Comparison of ENCODE assay signal across 17 mouse cellular contexts in genomic region chr7:64662506-64662905, GRCm38 (mm10).
DNase-seq lines count a peak whose midpoint lies in the region.
"Had no signal": no experiment of that assay in that cellular context is flagged by ENCODE, and none has a peak within 500 bp of the region (broad histone marks: within the 10 kb centered on the region; RNA-seq: fewer than 3 reads in every experiment).

No protein-coding gene starts in this region.

- DNase-seq in frontal cortex, adult 2 months (ENCODE audit: extremely low spot score in 1 of 2, low spot score in 1 of 2) = peak; percentile 66 to 80
- DNase-seq in frontal cortex, postnatal 14 days (ENCODE audit: low spot score in 2 of 2) = no peak
- DNase-seq in left cerebral cortex, adult 11 months (ENCODE audit: low spot score) = peak; percentile 34
- DNase-seq in left cerebral cortex, postnatal 10 days (ENCODE audit: extremely low spot score in 1 of 2, low spot score in 2 of 2) = no peak
- peak; percentile 89 for DNase-seq in brain, adult 2 months (ENCODE audit: low read depth, low spot score)
- DNase-seq in left cerebral cortex, postnatal 25 days (ENCODE audit: low spot score in 2 of 2) = peak; percentile 26 to 93
- no peak for DNase-seq in B cell, adult 2 months
- DNase-seq: adrenal gland, postnatal 14 days; cerebellum, adult 11-12 months; cerebellum, adult 9-11 months; embryo, embryonic 11 days; gastrocnemius, postnatal 10 days; kidney, adult 2 months; kidney, postnatal 4 days; lung, embryonic 14.5 days; thymus, adult 2 months; thymus, postnatal 36 days had no signal

- intact Hi-C loops in left cerebral cortex, postnatal 10 days (cut with DNase I) = no loop called here
- intact Hi-C loops in left cerebral cortex, postnatal 25 days (cut with DNase I) = no loop called here

Comparison
In these comparisons a context has a peak if more than half of its experiments do, and no peak if none do; other contexts are left out.
1. DNase-seq: peak in frontal cortex, adult 2 months (2 of 2), left cerebral cortex, adult 11 months (single experiment), brain, adult 2 months (single experiment) and left cerebral cortex, postnatal 25 days (2 of 2); none in frontal cortex, postnatal 14 days (0 of 2), left cerebral cortex, postnatal 10 days (0 of 2) and B cell, adult 2 months (0 of 2).